Mouse (Mus musculus) myocyte (in vitro differentiated cells): ENCODE data around the gene Ccl28.

Source experiments
- MAX ChIP-seq: IDR thresholded peaks from one replicate; pipeline ENCODE4 v1.6.1; 2011; ENCODE audit warnings: low read depth, mild to moderate bottlenecking, control low read depth
- POLR2A ChIP-seq: IDR thresholded peaks from one replicate; pipeline ENCODE4 v1.6.1; 2011; ENCODE audit warnings: low read depth, mild to moderate bottlenecking, control low read depth, moderate library complexity; ENCODE audit not compliant: insufficient read length

GRCm38 (mm10) chr13:119632156-119632548 is 8.5 kb downstream of the Ccl28 start:
- no peak for TF ChIP-seq MAX
- no peak for TF ChIP-seq POLR2A
